Mouse (Mus musculus): ENCODE results near the gene Polr1e. TPM values are rescaled to one million over a fixed set of nuclear protein-coding genes. Genes with fewer than 3 reads are reported as not detected.
"Not testable (repeated sequence)": the region's sequence is repeated elsewhere in the genome, so short reads cannot be mapped to it uniquely, and the experiment has no call there.

Polr1e gene
- total RNA-seq (2014; fragmentation: Nextera tagmentation), result 33.5 and 45.3 TPM in 2 replicates
- 79.9 and 110 TPM in 2 replicates for total RNA-seq (2017)

DNA sequence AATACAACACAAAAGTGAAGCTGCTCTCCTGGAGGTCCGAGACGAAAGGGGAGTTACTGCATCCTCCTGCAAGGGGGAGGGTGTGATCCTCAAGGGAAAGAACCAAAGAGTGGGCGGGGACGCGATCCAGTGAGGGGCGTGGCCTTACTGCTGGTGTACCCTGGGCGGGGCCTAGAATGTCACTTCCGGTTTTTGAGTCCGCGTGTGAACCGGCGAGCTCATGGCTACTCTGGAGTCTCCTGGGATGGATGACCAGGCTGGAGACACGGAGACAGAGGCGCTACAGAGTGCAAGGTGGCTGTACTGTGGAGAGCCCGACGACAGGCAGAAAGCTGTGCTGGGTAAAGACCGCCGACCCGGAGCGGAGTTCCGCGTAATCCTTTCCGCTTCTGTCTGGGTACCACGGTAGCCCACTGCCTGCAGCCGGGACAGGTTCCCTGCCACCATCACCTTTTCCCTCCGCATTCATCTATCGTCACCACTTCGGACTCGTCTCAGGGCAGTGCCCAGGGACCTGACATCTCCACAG lies at the start of gene Polr1e:
Gene Polr1e, plus strand, starts transcription at position 132 of the 529 bp plus-strand sequence.
- ATAC-seq (replicated peaks; ENCODE audit: low FRiP score, low TSS enrichment, poor library complexity, severe bottlenecking), result peak; percentile 93

DNA sequence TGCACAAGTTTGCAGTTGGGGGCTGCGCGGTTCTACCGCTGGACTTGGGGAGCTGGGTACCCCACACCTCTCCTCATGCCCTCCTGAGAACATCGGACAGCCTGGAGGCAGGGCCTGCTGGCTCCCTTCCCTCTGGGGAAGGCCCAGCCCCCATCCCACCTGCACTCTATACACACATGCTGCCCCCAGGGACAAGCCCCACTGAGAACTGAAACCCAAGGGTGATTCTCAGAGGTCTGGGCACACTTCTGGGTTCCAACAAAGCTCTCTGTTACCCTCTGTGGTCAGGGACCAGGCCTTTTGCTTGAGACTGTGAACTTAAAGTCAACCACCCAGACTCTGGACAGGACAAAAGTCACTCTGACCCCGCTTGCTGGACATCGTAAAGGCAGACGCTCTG lies 48.3 kb upstream of the Polr1e start:
- no peak for ATAC-seq (replicated peaks; ENCODE audit: low FRiP score, low TSS enrichment, poor library complexity, severe bottlenecking)

DNA sequence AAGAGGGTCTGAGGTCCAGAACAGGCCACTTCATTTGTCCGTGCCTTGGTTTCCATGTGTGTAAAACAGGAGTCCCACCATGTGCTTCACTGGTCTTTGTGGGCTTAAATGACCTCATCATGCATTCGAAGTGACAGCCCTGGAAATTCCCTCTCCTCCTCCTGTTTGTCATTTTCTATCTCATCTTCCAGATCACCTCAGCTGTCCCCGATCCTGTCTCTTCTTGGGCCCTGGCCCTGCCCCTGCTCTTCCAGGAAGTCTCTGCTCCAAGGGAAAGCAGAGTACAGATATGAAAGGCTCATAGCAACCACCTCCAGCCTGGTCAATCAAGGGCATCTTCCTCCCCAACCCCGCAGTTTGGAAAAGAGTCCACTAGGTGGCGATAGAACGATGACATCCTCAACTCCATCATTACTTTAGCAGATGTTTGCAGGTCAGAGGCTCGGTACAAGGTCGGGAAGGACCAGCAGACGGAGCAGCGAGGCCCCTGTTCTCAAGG lies 47.7 kb upstream of the Polr1e start:
- peak; percentile 44 for ATAC-seq (replicated peaks; ENCODE audit: low FRiP score, low TSS enrichment, poor library complexity, severe bottlenecking)

DNA sequence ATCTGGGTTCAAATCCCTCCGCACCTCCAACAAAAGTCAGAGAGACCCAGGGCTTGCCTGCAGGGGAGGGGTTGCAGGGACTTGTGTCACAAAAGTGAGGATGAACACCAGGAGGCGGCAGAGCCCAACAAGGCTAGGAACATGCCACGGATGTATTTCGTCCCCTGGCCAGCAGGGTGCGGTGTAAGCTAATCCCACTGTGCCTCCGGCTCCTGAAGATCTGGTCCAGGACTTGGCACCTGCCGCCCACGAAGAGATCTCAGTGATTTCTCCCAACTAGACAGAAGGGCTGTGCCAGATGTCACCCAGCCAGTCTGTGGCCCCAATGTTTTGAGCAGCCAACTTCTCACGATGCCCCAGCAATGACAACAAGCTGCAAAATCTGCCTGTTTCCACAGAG lies 44.9 kb upstream of the Polr1e start:
- peak; percentile 86 for ATAC-seq (replicated peaks; ENCODE audit: low FRiP score, low TSS enrichment, poor library complexity, severe bottlenecking)

DNA sequence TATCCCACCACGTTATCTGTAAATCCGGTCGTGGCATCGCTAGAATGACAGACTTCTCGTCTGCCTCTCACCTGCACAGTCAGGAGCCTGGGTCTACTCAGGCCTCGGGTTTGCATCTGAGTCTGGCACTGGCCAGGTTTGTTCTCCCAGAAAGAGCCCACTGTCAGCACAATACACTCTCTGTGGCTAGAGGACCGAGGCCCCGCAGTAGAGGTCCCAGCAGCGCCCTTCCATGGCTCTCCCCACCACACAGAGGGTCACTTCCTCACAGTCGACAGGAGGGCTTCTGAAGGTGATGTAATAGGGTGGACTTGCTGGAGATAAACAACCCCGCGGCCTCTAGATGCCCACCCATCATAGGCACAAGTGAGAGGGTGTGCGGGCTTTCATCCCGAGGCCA lies 44.5 kb upstream of the Polr1e start:
- 0 out of 2 replicates have a peak, but pooled peaks have one; percentile 1 for ATAC-seq (replicated peaks; ENCODE audit: low FRiP score, low TSS enrichment, poor library complexity, severe bottlenecking)

DNA sequence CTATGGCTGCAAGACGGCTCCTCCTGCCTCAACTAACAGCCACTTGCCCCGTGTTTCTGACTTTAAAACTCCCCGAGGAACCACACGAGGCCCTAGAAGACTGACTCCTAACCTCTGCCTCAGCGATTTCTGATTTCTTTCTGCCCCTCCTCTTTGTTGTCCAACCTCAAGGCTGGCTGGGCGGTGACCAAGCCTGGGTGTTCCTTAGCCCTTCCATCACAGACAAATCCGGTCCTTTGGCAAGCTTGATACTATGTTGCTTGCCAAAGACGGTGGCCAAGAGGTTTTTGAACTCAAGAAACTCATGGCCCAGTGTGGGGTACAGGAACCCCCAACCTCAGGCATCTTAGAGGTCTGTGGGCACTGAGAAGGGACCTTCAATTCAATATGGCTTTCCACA lies 44.1 kb upstream of the Polr1e start:
- ATAC-seq (replicated peaks; ENCODE audit: low FRiP score, low TSS enrichment, poor library complexity, severe bottlenecking), result no peak

DNA sequence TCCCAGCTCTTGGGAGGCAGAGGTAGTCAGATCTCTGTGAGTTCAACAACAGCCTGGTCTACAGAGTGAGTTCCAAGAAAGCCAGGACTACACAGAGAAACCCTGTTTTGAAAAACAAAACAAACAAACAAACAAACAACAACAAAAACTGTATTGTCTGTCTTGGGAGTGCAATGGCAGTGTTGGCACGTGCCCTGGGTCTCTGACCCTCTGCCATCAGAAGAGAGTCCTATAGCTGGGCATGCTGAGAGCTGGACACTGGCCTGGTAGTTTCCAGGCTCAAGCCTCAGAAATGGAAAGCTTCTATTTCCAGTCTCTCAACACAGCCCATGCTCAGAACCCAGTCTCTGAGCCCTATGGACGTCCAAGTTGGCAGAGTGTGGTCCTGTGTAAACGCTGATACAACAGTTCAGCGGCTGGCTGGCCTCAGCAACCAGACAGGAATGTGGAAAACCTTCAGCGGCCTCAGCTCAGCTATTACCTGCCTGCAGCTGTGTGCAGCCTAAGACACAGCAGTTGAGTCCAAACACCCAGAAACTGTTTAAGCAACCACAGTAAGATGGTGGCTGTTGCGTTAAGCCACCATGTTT lies 42.3 kb upstream of the Polr1e start:
- no peak for ATAC-seq (replicated peaks; ENCODE audit: low FRiP score, low TSS enrichment, poor library complexity, severe bottlenecking)

DNA sequence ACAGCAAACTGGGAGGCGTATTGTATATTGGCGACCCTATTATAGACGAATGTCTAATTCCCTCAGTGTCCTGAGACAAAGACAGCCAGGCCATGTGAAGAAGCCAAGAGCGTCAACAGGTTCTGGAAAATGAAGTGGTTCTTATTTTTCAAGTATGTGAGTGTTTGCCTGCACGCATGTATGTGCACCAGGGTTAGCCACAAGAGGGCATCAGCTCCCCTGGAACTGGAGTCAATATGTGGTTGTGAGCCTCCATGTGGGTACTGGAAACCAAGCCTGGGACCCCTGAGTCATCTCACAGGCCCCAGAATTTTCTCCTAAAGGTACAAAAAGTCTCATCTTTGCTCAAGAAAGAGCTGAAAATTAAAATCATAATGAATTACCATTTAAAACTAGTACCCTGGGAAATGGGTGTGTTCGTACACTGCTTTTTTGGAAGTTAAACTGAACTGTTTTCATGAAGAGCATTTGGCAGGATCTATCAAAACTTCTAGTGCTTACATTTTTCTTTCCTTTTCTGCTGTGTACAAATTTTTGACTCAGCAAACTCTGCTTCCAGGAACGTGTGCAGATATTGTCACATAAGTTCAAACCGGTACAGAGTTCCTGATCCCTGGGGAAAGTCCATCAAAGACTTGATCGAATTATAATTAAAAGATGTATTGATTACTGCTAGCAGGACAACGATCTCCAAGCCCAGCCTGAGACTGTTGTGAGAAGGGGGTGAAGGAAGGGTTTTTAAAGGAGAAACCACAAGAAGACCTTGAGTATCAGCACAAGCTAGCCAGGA lies 41.3 kb upstream of the Polr1e start:
- ATAC-seq (replicated peaks; ENCODE audit: low FRiP score, low TSS enrichment, poor library complexity, severe bottlenecking), result no peak

DNA sequence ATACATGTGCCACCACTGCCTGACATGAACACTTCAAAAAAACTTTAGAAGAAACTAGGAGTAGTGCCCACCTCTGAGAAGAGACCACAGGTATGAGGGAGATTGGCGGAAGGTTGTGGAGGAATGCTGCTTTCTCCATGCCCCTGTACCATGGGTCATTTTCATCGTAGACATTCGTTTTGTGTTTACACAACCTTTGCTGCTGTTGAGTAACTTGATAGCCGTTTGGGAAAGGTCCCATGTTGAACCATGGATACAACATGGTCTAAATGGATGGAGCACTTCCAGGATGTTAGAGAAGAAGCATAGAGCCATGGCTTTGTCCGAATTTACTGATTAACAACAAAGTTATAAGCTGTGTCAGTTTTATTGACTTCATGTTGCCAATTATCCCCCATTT lies 40.2 kb upstream of the Polr1e start:
- ATAC-seq (replicated peaks; ENCODE audit: low FRiP score, low TSS enrichment, poor library complexity, severe bottlenecking), result no peak

DNA sequence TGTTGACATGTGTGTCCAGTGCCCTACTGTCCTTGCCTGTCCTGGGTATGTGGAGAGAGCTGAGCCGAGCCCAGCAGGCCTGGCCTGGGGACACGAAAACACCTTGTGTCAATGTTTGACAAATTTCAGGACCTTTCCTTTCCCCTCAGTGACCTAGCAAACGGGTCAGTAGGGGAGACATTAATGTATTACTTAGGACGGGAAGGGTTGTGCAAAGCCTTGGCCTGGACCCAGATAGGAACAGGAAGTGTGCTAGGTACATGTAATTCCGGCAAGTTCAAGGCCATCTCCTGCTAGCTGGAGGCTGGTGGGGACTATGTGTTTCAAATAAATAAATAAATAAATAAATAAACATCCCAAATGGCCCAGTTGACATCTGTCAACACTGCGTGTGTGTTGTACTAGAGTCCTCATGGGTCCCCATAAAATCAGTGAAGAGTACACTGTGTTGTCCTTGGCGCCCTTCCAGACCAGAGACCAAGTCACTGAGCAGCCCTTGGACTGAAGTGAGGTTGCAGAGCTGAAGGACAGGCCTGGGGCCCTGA lies 38.5 kb upstream of the Polr1e start:
- no peak for ATAC-seq (replicated peaks; ENCODE audit: low FRiP score, low TSS enrichment, poor library complexity, severe bottlenecking)

DNA sequence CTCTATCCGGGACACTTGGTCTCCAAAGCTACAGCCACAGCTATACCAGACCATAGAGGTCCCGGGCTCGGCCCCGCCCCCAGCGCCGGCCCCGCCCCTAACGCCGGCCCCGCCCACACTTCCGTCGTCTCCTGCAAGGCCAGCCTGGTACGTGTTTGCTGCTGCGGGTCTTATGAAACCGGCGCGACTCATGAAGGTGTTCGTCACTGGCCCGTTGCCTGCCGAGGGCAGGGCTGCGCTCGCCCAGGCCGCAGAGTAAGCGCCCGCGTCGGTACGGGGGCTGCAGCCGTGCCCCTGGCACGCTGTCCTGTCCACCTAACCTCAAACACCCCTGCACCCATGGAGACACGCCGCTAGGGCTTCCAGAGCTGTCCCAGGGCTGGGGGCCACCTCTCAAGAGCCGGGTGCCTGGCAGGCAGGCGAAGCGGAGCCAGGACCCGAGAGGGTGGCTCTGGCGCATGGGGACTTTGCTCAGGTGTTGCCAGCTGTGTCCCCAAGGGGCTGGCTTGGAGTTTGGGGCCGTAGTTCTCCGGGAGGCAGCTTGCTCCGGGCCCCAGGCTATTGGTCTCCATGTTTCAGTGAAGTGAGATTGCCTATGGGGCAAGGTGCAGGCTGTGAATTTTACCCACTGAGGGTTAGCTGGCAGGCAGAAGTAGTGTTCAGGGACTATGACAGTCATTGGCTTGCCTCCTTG lies 37.0 kb upstream of the Polr1e start, which contains the start of gene Grhpr:
Gene Grhpr, plus strand, starts transcription at position 116 of the 694 bp plus-strand sequence.
- ATAC-seq (replicated peaks; ENCODE audit: low FRiP score, low TSS enrichment, poor library complexity, severe bottlenecking), result peak; percentile 83

DNA sequence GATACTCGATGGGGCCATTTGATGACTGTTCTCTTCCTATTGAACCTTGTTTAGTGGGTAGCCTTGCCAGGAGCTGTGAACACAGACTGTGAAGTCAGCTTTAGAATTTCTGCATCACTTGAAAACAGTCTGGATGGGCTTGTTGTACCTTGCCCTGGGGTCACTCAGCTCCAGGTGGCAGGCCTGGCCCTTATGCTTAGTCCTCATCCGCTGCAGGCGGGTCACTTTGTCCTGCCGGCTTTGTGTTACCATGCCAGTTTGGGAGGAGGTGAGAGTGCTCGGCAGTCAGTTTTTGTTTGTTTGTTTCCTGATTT lies 36.5 kb upstream of the Polr1e start:
- no peak for ATAC-seq (replicated peaks; ENCODE audit: low FRiP score, low TSS enrichment, poor library complexity, severe bottlenecking)

DNA sequence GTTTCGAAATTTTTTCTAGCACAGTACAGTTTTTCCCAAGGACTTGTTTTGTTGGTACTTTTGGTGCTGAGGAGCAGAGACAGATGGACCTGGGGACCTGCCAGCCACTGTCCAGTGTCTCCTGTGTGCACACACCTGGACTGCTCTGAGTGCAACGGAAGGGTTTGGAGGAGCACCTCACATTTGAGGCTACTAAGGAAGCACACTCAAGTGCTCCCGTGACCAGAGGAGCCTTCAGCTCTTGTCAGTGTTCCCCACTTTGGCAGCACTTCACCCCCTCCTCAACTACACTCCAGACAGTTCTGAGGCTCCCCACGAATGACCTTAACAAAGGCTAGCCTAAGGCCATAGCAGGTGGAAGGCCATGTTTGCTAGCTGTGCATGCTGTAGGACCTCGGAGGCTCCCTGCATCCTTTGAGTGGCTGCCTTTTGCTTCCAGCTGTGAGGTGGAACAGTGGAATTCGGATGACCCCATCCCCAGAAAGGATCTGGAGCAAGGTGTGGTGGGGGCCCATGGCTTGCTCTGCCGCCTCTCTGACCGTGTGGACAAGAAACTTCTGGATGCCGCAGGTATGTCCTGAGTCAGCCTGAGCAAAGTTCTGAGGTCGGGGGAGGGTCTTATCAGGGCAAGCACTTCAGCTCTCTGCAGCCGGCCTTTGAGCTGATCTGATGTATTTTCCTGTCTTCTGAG lies 35.8 kb upstream of the Polr1e start:
- ATAC-seq (replicated peaks; ENCODE audit: low FRiP score, low TSS enrichment, poor library complexity, severe bottlenecking), result no peak

DNA sequence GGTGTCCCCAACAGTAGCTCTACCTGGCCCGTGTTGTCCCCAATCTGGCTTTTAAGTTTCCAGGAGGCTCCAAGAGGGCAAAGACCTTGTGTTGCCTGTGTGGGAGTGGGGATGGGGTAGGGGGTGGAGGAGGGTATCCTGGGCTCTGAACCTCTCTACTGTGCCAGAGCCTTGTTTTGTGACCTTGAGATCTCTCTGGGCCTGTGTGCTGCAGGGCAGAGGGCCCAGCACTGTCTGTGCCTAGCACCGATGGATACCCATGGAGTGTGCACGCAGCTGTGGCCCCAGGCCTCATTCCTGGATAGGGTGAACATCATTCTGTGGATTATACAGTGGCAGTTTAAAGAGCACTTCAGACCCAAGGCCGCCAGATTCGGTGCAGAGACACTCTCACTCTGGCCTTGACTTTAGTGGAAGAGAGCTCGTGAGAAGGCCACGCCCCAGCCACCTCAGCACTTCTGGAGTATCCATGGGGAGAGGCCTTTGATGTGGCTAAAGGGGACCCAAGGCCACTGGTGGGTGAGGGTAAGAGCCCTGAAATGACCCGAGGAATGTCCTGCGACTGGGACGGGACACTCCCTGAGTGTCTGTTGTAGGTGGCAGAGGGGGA lies 35.1 kb upstream of the Polr1e start:
- ATAC-seq (replicated peaks; ENCODE audit: low FRiP score, low TSS enrichment, poor library complexity, severe bottlenecking), result no peak

DNA sequence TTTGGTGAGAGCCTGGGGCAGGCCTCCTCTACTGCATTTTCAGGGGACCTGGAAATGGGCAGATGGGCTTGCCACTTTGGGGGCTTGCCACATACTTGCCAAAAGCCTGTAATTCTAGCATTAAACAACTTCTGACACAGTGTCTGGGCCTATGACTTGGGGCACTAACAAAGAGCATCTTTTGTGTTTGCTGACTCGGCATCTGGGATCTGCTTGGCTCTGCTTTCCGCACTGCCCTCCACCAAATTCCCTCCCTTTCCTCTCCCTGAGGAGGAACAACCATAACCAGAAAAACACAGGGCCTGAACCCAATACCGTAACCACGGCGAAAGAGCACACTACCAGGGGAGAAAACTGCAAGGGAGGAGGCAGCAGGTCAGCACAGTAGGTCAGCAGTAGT lies 27.8 kb upstream of the Polr1e start:
- ATAC-seq (replicated peaks; ENCODE audit: low FRiP score, low TSS enrichment, poor library complexity, severe bottlenecking), result no peak

DNA sequence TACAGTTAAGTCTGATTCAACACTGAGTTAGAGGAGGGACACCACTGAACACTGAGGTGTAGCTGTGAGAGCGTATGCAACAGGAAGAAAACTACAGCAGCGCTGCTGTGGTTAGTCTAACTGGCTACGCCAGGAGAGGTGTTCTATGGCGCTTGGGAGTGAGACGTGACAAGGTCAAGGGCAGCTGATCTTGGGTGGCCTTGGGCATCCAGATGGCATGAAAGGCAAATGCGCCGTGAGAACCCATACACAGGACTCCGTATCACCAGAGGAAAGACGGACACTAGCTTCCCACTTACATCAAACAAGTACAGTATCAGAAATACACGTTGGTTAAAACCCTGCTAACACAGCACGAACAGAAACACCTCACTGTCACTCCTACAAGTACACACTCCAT lies 26.1 kb upstream of the Polr1e start:
- not testable (repeated sequence) for ATAC-seq (replicated peaks; ENCODE audit: low FRiP score, low TSS enrichment, poor library complexity, severe bottlenecking)

DNA sequence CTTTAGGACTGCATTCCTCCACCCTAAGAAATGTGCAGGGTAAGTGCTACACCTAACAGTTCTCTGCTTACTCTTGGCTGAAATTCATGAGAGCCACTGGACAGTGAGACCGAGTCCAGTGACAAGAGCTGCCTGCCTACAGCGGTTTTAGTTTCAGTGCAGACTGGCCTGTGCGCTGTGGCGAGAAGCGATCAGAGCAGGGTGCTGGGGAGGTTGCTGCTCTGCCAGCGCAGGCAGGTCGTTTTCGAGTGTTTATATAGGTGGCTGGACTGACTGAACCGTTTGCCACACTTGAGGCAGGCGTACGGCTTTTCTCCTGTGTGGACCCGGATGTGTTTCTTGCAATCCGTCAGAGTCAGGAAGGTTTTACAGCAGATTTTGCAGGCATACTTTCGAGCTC lies 25.2 kb upstream of the Polr1e start:
- ATAC-seq (replicated peaks; ENCODE audit: low FRiP score, low TSS enrichment, poor library complexity, severe bottlenecking), result not testable (repeated sequence)

DNA sequence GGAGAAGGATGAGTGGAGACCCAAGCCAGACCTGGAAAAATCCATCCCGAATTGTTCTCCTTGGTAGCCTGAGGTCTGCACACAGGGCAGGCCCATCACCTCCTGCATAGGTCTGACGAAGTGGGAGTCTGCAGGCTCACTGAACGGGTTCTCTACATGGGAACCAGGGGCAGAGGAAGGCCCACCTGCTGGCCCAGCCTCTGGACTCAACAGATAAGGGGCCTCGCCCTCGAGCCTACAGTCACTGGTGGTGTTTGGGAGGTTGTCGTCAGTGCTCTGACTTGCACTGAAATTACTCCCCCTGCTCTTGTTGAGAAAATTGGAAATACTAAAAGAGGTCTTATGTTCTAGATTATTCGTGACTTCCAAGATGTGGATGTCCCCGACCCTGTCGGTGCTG lies 24.5 kb upstream of the Polr1e start:
- peak; percentile 97 for ATAC-seq (replicated peaks; ENCODE audit: low FRiP score, low TSS enrichment, poor library complexity, severe bottlenecking)

DNA sequence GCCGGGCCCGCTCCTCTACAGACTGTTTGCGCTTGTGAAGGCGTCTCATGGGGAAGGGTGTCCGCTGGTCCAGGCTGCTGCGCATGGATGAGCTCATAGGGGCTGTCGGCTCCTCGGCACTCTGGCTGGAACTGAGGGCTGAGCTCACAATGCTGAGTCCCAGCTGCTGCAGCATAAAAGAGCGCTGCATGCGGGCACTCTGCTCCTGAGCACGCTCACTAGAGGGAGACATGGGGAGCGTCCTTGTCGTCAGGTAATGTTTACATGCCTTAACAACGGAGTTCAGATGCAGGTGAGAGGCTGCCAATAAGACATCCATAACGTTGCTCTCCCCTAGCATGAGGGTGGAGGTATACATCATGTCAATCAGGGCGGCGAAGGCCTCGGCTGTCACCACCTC lies 23.6 kb upstream of the Polr1e start:
- no peak for ATAC-seq (replicated peaks; ENCODE audit: low FRiP score, low TSS enrichment, poor library complexity, severe bottlenecking)

All from megakaryocyte-erythroid progenitor cell, adult 5-6 weeks (primary cell).